Mouse (Mus musculus): ENCODE data around the gene Amot. TPM values are rescaled to one million over a fixed set of nuclear protein-coding genes. Genes with fewer than 3 reads are reported as not detected.

Amot gene
- polyA plus RNA-seq, 1 experiment from 2014 or later = 32.5 TPM

DNA sequence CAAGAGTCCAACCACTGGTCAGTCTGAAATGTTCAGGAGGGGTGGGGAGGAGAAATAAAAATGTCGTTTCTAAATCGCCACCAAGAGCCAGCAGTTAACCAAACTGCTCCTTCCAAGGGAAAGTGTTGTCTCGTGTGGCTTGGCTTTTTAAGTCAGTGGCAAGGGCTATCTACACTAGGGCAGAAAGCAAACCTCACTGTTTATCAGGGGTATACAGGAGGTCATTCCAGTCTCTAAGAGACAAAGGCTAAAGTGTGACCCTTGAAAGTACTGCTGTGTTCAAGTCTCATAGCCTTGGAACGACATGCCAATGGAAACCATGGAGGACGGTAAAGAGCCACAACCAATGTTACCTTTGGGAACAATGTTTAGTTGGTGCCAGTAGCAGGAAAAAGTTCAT is 15.0 kb downstream of the Amot start:
- Histone ChIP-seq H3K4me1 (ENCODE audit: control insufficient read depth, insufficient read depth, low read length) (no peaks in the 10 kb centered on the region), H3K27me3 (ENCODE audit: control insufficient read depth, insufficient read depth, low read length) (no peaks in the 10 kb centered on the region), H3K4me2 (replicated peaks; ENCODE audit: low read depth, low read length) (no peak overlapping the region), H3K27ac (ENCODE audit: low read depth, low read length) (no peak overlapping the region), H3K9me3 (ENCODE audit: control insufficient read depth, low read length) (no peaks in the 10 kb centered on the region), H3K4me3 (ENCODE audit: low read length) (no peak overlapping the region), H3K9ac (ENCODE audit: low read depth, low read length) (no peak overlapping the region), H3K36me3 (ENCODE audit: control insufficient read depth, insufficient read depth, low read length) (peaks cover 3% of the 10 kb centered on the region; the same call in 1 of the 2 replicates)
- no peak for ATAC-seq (ENCODE audit: low FRiP score, low TSS enrichment)
- WGBS = 82% methylated on average over 5 of the region's 5 CpGs

DNA sequence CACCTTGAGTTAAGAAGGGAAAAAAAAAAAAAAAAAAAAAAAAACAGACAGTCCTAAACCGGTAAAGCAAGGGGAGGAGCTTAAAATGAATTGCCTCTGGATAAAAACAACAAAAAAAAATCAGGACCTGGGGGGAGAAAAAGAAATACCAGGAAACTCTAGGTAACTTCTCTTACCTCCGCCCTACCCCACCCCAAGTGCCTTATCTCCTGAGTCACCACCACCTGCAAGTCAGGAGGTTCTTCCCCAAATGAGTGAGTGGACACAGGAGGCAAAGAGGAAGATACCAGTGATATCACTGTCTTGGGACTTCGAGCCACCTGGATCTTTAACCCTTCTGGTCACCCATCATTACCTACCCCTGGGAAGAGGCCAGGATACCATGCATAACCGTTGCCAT is 19.5 kb downstream of the Amot start:
- 62% methylated on average over 4 of the region's 4 CpGs for WGBS
- H3K4me2 ChIP-seq (replicated peaks; ENCODE audit: low read depth, low read length) = no peak overlapping the region
- no peak for ATAC-seq (ENCODE audit: low FRiP score, low TSS enrichment)
- H3K4me3 ChIP-seq (ENCODE audit: low read length) = no peak overlapping the region
- no peak overlapping the region for H3K27ac ChIP-seq (ENCODE audit: low read depth, low read length)
- H3K36me3 ChIP-seq (ENCODE audit: control insufficient read depth, insufficient read depth, low read length) = peaks cover 3% of the 10 kb centered on the region; the same call in 1 of the 2 replicates
- H3K4me1 ChIP-seq (ENCODE audit: control insufficient read depth, insufficient read depth, low read length) = no peaks in the 10 kb centered on the region
- no peaks in the 10 kb centered on the region for H3K9me3 ChIP-seq (ENCODE audit: control insufficient read depth, low read length)
- no peaks in the 10 kb centered on the region for H3K27me3 ChIP-seq (ENCODE audit: control insufficient read depth, insufficient read depth, low read length)
- no peak overlapping the region for H3K9ac ChIP-seq (ENCODE audit: low read depth, low read length)

DNA sequence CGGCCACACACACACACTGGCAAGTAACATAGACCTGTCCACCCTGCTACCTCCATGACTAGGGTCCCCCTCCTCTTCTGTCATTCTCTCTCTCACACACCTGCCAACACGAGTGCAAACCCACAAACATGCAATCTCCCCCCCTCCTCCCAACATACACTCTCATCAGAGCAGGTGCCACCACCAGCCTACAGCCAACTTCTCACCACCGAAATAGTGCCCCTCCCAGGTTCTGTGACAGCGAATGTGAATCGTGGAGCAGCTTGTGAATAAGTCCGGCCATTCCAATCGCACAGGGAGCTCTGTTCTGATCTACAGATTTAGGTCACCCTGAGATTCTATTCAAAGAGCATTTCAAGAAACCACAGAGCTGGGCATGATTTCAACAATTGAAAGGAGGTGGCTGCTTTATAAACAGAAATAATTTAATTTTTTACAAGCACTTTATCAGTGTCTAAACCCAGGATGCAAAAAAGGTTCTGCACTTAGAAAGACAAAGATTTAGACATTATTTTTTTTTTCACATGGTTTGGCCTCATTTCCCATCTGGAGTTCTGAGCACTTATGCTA is 21.4 kb downstream of the Amot start:
- H3K27me3 ChIP-seq (ENCODE audit: control insufficient read depth, insufficient read depth, low read length) = no peaks in the 10 kb centered on the region
- H3K27ac ChIP-seq (ENCODE audit: low read depth, low read length) = no peak overlapping the region
- no peaks in the 10 kb centered on the region for H3K9me3 ChIP-seq (ENCODE audit: control insufficient read depth, low read length)
- no peak overlapping the region for H3K9ac ChIP-seq (ENCODE audit: low read depth, low read length)
- no peaks in the 10 kb centered on the region for H3K4me1 ChIP-seq (ENCODE audit: control insufficient read depth, insufficient read depth, low read length)
- no peak overlapping the region for H3K4me2 ChIP-seq (replicated peaks; ENCODE audit: low read depth, low read length)
- ATAC-seq (ENCODE audit: low FRiP score, low TSS enrichment) = no peak
- 87% methylated on average over 7 of the region's 7 CpGs for WGBS
- no peak overlapping the region for H3K4me3 ChIP-seq (ENCODE audit: low read length)
- H3K36me3 ChIP-seq (ENCODE audit: control insufficient read depth, insufficient read depth, low read length) = peaks cover 3% of the 10 kb centered on the region; the same call in 1 of the 2 replicates

DNA sequence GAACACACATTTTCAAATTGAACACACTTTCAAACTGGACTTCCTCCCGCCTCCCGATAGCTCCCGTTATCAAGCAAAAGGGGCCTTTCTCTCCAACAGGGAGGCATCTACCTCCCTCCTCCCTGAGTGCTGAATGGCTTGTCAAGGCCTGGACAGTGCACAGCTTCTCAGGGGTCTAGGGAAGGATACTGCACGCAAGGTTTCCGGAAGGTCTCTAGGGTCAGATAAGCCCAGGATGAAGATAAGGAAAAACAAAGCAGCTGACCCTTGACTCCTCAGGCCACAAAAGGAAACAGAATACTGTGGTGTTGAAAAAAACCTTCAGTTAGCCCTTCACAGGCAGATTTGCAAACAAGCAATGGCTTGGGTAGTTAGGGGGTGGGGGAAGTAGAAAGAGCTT is 22.6 kb downstream of the Amot start:
- Histone ChIP-seq H3K27me3 (ENCODE audit: control insufficient read depth, insufficient read depth, low read length) (no peaks in the 10 kb centered on the region), H3K36me3 (ENCODE audit: control insufficient read depth, insufficient read depth, low read length) (peaks cover 3% of the 10 kb centered on the region; the same call in 1 of the 2 replicates)

DNA sequence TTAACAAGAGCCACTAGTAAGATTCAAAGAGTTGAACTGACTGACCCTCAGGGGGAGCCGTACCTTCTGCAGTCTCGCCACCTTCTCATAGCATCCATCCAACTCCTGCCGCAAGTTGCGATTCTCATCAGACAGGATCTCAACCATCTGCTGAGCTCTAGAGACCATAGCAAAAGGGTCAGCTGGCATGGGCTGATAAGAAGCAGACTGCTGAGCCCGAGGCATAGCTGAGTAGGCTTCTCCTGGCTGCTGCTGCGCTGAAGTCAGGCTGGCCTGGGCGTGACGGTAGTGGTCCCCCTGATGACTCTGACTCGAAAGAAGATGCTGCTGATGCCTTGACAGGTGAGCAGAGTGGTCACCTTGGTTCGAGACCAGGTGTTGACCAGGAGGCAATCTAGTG is 25.0 kb downstream of the Amot start:
- ATAC-seq (ENCODE audit: low FRiP score, low TSS enrichment) = no peak
- no peak overlapping the region for H3K27ac ChIP-seq (ENCODE audit: low read depth, low read length)
- no peak overlapping the region for H3K4me3 ChIP-seq (ENCODE audit: low read length)
- 87% methylated on average over 10 of the region's 10 CpGs for WGBS
- peaks cover 8% of the 10 kb centered on the region; the same call in 1 of the 2 replicates for H3K36me3 ChIP-seq (ENCODE audit: control insufficient read depth, insufficient read depth, low read length)
- H3K4me2 ChIP-seq (replicated peaks; ENCODE audit: low read depth, low read length) = no peak overlapping the region
- no peak overlapping the region for H3K9ac ChIP-seq (ENCODE audit: low read depth, low read length)
- no peaks in the 10 kb centered on the region for H3K4me1 ChIP-seq (ENCODE audit: control insufficient read depth, insufficient read depth, low read length)
- no peaks in the 10 kb centered on the region for H3K27me3 ChIP-seq (ENCODE audit: control insufficient read depth, insufficient read depth, low read length)
- no peaks in the 10 kb centered on the region for H3K9me3 ChIP-seq (ENCODE audit: control insufficient read depth, low read length)

More for the DNA sequence above, 22.6 kb downstream of the Amot start:
- Histone ChIP-seq H3K27ac (ENCODE audit: low read depth, low read length) (no peak overlapping the region), H3K4me1 (ENCODE audit: control insufficient read depth, insufficient read depth, low read length) (no peaks in the 10 kb centered on the region), H3K4me3 (ENCODE audit: low read length) (no peak overlapping the region), H3K9ac (ENCODE audit: low read depth, low read length) (no peak overlapping the region), H3K4me2 (replicated peaks; ENCODE audit: low read depth, low read length) (no peak overlapping the region), H3K9me3 (ENCODE audit: control insufficient read depth, low read length) (no peaks in the 10 kb centered on the region)
- ATAC-seq (ENCODE audit: low FRiP score, low TSS enrichment) = no peak
- WGBS = 74% methylated on average over 5 of the region's 5 CpGs

DNA sequence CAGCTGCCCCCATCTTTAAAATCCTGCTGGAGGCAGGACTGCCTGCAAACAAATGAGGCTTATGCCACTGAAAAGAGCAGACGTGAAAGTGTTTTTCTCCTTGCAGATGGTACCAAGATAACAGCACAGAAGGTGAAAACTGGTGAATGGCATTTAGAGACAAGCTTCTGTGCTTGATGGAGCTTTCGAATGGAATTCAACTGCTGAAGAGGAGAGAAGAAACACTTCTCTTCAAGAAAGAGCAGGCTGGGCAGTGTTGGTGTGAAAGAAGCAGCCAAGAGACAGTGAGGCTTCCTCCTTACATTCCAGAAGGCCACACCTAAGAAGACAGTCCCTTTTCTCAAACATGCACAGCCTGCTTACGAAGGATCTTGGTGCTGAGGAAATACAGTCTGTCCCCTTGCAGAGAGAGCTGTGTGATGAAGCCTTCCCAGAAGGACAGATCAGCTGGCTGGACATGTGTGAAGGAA is 27.2 kb downstream of the Amot start:
- Histone ChIP-seq H3K27ac (ENCODE audit: low read depth, low read length) (no peak overlapping the region), H3K27me3 (ENCODE audit: control insufficient read depth, insufficient read depth, low read length) (no peaks in the 10 kb centered on the region), H3K4me3 (ENCODE audit: low read length) (no peak overlapping the region), H3K9ac (ENCODE audit: low read depth, low read length) (no peak overlapping the region), H3K36me3 (ENCODE audit: control insufficient read depth, insufficient read depth, low read length) (peaks cover 8% of the 10 kb centered on the region; the same call in 1 of the 2 replicates), H3K4me1 (ENCODE audit: control insufficient read depth, insufficient read depth, low read length) (no peaks in the 10 kb centered on the region), H3K9me3 (ENCODE audit: control insufficient read depth, low read length) (no peaks in the 10 kb centered on the region), H3K4me2 (replicated peaks; ENCODE audit: low read depth, low read length) (no peak overlapping the region)
- 71% methylated on average over 3 of the region's 3 CpGs for WGBS
- no peak for ATAC-seq (ENCODE audit: low FRiP score, low TSS enrichment)

DNA sequence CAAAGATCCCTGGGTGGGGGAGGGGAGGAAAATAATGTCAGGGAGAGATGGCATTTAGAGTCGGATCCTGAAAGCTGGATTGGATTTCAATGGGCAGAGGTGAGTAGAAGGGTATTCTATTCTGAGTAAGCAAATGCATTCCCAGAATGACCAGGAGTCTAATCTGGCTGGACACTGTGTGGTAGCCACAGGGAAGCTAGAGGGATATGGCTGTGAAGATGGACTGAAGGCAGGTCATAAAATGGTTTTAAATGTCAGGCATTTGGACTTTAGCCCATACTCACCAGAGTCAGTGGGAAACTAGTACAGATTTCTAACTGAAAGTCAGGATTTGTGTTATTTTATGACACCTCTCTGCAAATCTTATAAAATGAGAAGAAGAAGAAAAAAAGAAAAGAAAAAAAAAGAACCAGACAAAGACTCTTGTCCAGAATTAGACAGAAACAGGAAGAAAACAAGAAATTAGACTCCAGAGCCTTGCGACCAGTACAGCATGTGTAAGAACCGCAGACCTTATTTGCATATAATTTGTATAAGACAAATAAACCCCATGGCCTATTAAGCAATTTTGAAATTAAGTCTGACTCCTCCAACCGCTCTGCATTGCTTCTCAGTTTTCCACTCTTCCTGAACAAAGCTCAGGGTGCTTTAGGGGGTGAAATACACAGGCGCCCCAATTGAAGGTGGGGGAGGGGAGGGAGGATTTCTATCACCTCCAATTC is 27.8 kb downstream of the Amot start:
- WGBS = 68% methylated on average over 5 of the region's 5 CpGs
- Histone ChIP-seq H3K27ac (ENCODE audit: low read depth, low read length) (no peak overlapping the region), H3K4me1 (ENCODE audit: control insufficient read depth, insufficient read depth, low read length) (no peaks in the 10 kb centered on the region), H3K4me2 (replicated peaks; ENCODE audit: low read depth, low read length) (no peak overlapping the region), H3K4me3 (ENCODE audit: low read length) (no peak overlapping the region), H3K9ac (ENCODE audit: low read depth, low read length) (no peak overlapping the region), H3K36me3 (ENCODE audit: control insufficient read depth, insufficient read depth, low read length) (peaks cover 8% of the 10 kb centered on the region; the same call in 1 of the 2 replicates), H3K27me3 (ENCODE audit: control insufficient read depth, insufficient read depth, low read length) (no peaks in the 10 kb centered on the region), H3K9me3 (ENCODE audit: control insufficient read depth, low read length) (no peaks in the 10 kb centered on the region)
- ATAC-seq (ENCODE audit: low FRiP score, low TSS enrichment) = no peak

DNA sequence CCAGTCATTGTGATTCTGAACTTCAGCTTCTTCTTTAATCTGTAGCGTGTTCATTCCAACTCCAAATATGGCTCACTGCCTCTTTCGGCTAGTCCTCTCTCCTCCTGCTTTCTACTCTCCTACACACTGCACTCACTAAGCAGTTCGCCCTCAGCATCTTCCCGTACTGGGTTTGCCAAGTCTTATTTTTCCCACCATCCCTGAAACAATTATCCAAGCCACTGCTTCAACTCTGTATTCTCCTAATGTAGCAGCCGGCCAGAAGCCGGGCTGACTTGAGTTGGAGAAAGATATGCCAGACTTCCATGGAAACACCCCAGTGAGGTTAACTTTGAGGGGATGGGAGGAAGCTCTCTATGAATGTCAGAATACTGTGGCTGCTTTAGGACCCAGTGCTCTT is 36.7 kb downstream of the Amot start:
- ATAC-seq (ENCODE audit: low FRiP score, low TSS enrichment) = no peak
- Histone ChIP-seq H3K9ac (ENCODE audit: low read depth, low read length) (no peak overlapping the region), H3K9me3 (ENCODE audit: control insufficient read depth, low read length) (no peaks in the 10 kb centered on the region), H3K4me3 (ENCODE audit: low read length) (no peak overlapping the region), H3K36me3 (ENCODE audit: control insufficient read depth, insufficient read depth, low read length) (no peaks in the 10 kb centered on the region; the same call in 1 of the 2 replicates), H3K4me2 (replicated peaks; ENCODE audit: low read depth, low read length) (no peak overlapping the region), H3K27me3 (ENCODE audit: control insufficient read depth, insufficient read depth, low read length) (no peaks in the 10 kb centered on the region), H3K4me1 (ENCODE audit: control insufficient read depth, insufficient read depth, low read length) (no peaks in the 10 kb centered on the region), H3K27ac (ENCODE audit: low read depth, low read length) (no peak overlapping the region)
- 91% methylated on average over 6 of the region's 6 CpGs for WGBS

DNA sequence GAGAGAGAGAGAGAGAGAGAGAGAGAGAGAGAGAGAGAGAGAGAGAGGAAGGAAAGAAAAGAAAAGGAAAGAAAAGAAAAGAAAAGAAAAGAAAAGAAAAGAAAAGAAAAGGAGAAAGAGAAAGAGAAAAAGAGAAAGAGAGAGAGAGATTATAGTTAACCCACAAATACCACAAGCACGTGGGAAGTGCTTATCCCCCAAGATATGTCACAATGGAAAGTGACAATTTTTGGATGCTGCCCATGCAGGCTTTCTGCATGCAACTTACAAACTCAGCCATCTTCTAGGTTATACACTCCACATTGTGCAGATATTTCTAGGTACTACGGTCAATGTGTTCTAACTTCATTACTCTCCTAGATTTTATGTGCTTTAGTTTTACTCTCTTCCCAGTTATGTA is 41.5 kb downstream of the Amot start:
- H3K9me3 ChIP-seq (ENCODE audit: control insufficient read depth, low read length) = no peaks in the 10 kb centered on the region
- peaks cover 7% of the 10 kb centered on the region; the same call in 1 of the 2 replicates for H3K36me3 ChIP-seq (ENCODE audit: control insufficient read depth, insufficient read depth, low read length)
- WGBS = 82% methylated on average over 2 of the region's 2 CpGs

More for the DNA sequence above, 41.5 kb downstream of the Amot start:
- Histone ChIP-seq H3K4me2 (replicated peaks; ENCODE audit: low read depth, low read length) (no peak overlapping the region), H3K4me1 (ENCODE audit: control insufficient read depth, insufficient read depth, low read length) (no peaks in the 10 kb centered on the region), H3K27ac (ENCODE audit: low read depth, low read length) (no peak overlapping the region), H3K4me3 (ENCODE audit: low read length) (no peak overlapping the region), H3K27me3 (ENCODE audit: control insufficient read depth, insufficient read depth, low read length) (no peaks in the 10 kb centered on the region), H3K9ac (ENCODE audit: low read depth, low read length) (no peak overlapping the region)
- ATAC-seq (ENCODE audit: low FRiP score, low TSS enrichment) = no peak

Measured in kidney, embryonic 14.5 days (tissue).